Mouse (Mus musculus): ENCODE data around the gene Adamts6. TPM values are rescaled to one million over a fixed set of nuclear protein-coding genes. Genes with fewer than 3 reads are reported as not detected.

Adamts6 gene
- polyA plus RNA-seq, 1 experiment: not detected

DNA sequence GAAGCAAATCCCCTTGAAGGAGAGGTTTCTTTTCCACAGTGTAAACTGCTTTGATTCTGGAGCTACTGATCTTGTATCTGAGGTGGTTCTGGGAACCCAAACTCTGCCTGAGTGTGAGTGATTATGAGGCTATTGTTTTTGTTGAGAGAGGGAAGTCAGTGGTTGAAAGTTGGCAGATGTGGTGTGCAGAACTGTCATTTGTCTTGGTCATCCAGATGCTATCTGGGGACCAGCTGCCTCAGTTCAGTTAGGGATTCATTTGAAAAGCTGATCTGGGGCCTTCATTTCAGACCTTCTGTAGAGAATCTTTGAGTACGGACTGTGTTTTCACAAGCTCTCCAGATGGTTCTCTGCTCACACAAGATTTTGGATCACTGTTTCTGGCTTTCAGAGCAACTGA, 159.3 kb downstream of the Adamts6 start:
- 91% methylated on average over 1 of the region's 1 CpGs for WGBS
- Histone ChIP-seq H3K27ac (ENCODE audit: insufficient read depth, low read depth, low read length) (no peak overlapping the region), H3K4me1 (ENCODE audit: control insufficient read depth, insufficient read depth, low read length) (no peaks in the 10 kb centered on the region), H3K4me3 (ENCODE audit: insufficient read depth, low read depth, low read length) (no peak overlapping the region)
- no peak for TF ChIP-seq POLR2A (IDR thresholded peaks at IDR 0.05; ENCODE audit: insufficient read depth, low read depth, low read length)

DNA sequence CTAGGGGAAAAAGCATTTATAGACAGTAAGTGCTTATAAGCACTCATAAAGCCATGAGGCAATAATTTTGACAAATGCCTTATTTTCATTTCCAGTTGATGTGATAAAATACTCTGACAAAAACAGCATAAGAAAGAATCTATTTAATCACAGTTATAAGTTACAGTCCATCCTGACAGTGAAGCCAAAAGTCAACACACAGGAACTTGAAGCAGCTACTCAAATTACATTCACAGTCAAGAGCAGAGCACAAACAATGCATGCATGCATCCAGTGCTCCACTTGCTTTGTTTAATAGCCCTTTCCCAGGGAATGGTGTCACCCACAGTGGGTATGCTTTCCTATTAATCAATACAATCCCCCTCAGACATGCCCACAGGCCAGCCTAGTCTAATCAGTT, 159.8 kb downstream of the Adamts6 start:
- no peak for TF ChIP-seq POLR2A (IDR thresholded peaks at IDR 0.05; ENCODE audit: insufficient read depth, low read depth, low read length)
- no peak for TF ChIP-seq CTCF (IDR thresholded peaks at IDR 0.05; ENCODE audit: insufficient read depth, low read depth, low read length)
- Histone ChIP-seq H3K4me3 (ENCODE audit: insufficient read depth, low read depth, low read length) (no peak overlapping the region), H3K27ac (ENCODE audit: insufficient read depth, low read depth, low read length) (no peak overlapping the region), H3K4me1 (ENCODE audit: control insufficient read depth, insufficient read depth, low read length) (no peaks in the 10 kb centered on the region)

DNA sequence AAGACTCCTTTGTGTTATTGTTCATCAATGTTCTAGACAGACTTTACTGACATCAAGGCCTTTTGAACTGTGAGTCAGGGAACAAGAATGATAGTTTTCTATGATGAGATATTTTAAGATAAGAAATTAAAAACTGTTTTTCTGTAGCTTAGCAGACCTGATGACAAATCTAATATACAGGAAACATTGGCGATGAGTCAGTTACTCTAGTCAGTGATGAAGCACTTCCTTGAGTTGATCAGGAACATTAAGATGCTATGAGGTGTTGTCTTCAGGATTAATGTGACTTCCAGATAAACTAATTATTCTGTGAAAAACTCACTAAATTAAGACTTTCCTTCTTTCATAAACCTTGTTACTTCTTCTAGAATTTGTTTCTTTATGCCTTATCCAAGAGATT, 160.7 kb downstream of the Adamts6 start:
- WGBS: 100% methylated on average over 1 of the region's 1 CpGs
- H3K4me3 ChIP-seq (ENCODE audit: insufficient read depth, low read depth, low read length): no peak overlapping the region
- no peak for TF ChIP-seq POLR2A (IDR thresholded peaks at IDR 0.05; ENCODE audit: insufficient read depth, low read depth, low read length)

DNA sequence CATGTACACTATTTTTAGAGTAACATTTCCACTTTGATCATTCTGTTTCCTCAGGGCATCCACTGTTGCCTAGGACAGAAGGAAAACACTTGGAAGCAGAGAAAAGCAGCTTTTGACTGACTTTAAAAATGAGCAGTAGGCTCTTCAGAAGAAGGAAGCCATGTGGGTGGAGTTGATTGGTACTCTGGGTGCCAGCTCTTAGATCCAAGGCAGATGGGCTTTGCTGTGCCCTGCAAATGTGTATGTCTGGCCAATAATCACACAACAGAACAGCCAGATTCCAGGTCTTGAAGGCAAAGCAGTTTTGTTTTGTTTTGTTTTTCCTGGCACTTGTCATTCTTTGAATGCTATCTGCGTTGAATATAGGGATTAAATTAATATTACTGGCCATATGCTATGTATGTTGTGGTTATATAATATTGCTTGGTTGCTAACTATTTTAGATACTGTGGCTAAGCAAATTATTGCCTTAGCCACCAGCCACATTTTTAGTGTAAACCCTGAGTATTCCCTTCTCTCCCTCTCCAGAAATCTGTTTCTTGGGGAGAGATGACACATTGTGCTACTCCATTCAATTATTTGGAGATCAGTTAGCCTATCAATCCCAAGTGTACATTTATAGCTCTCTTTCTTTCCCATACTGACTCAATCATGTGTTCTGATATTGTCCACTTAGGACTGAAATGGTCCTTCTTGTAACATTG, 165.8 kb downstream of the Adamts6 start:
- Histone ChIP-seq H3K4me3 (ENCODE audit: insufficient read depth, low read depth, low read length) (no peak overlapping the region), H3K4me1 (ENCODE audit: control insufficient read depth, insufficient read depth, low read length) (no peaks in the 10 kb centered on the region), H3K27ac (ENCODE audit: insufficient read depth, low read depth, low read length) (no peak overlapping the region)
- TF ChIP-seq POLR2A (IDR thresholded peaks at IDR 0.05; ENCODE audit: insufficient read depth, low read depth, low read length): no peak
- no peak for TF ChIP-seq CTCF (IDR thresholded peaks at IDR 0.05; ENCODE audit: insufficient read depth, low read depth, low read length)
- WGBS: 53% methylated on average over 1 of the region's 1 CpGs

More for the DNA sequence above, 160.7 kb downstream of the Adamts6 start:
- Histone ChIP-seq H3K27ac (ENCODE audit: insufficient read depth, low read depth, low read length) (no peak overlapping the region), H3K4me1 (ENCODE audit: control insufficient read depth, insufficient read depth, low read length) (no peaks in the 10 kb centered on the region)

DNA sequence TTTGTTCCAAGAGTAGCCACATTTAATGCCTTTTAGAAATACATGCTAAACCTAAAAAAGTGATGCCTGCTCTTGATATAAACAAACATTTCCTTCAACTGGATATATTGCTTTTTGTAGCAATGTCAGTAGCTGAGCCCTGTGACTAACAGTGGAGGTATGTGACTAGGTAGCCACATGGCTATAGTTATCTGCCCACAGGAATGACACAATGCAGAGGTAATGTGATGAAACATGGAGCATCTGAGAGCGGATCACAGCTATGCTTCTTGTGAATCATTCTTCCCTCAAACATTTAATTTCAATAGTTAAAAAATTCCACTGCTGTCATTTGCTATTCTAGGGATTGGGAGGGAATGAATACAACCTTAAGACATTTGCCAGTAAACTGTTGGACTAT, 172.7 kb downstream of the Adamts6 start:
- H3K27ac ChIP-seq (ENCODE audit: insufficient read depth, low read depth, low read length): no peak overlapping the region
- 94% methylated on average over 1 of the region's 1 CpGs for WGBS
- no peak overlapping the region for H3K4me3 ChIP-seq (ENCODE audit: insufficient read depth, low read depth, low read length)
- no peaks in the 10 kb centered on the region for H3K4me1 ChIP-seq (ENCODE audit: control insufficient read depth, insufficient read depth, low read length)
- TF ChIP-seq POLR2A (IDR thresholded peaks at IDR 0.05; ENCODE audit: insufficient read depth, low read depth, low read length) (no peak), CTCF (IDR thresholded peaks at IDR 0.05; ENCODE audit: insufficient read depth, low read depth, low read length) (no peak)

DNA sequence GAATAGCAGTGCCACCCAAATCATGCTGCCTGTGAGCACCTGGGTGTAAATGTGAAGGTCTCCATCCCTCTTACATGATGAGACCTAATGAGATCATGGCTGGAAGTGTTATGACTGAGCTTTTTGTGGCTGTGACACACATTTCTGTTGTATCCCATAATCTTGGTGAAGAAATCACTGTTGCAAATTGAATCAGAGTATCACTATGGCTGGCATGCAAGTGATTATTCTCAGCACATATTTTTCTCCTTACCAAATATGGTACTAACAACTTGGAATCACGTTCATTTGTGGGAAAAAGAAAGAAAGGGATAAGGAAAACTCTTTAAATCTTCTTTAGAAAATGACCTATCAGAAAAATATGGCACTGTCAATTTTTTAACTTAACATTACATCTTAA, 180.4 kb downstream of the Adamts6 start:
- WGBS: 78% methylated on average over 1 of the region's 1 CpGs
- TF ChIP-seq POLR2A (IDR thresholded peaks at IDR 0.05; ENCODE audit: insufficient read depth, low read depth, low read length) (no peak), CTCF (IDR thresholded peaks at IDR 0.05; ENCODE audit: insufficient read depth, low read depth, low read length) (no peak)
- no peaks in the 10 kb centered on the region for H3K4me1 ChIP-seq (ENCODE audit: control insufficient read depth, insufficient read depth, low read length)
- H3K27ac ChIP-seq (ENCODE audit: insufficient read depth, low read depth, low read length): no peak overlapping the region
- no peak overlapping the region for H3K4me3 ChIP-seq (ENCODE audit: insufficient read depth, low read depth, low read length)

DNA sequence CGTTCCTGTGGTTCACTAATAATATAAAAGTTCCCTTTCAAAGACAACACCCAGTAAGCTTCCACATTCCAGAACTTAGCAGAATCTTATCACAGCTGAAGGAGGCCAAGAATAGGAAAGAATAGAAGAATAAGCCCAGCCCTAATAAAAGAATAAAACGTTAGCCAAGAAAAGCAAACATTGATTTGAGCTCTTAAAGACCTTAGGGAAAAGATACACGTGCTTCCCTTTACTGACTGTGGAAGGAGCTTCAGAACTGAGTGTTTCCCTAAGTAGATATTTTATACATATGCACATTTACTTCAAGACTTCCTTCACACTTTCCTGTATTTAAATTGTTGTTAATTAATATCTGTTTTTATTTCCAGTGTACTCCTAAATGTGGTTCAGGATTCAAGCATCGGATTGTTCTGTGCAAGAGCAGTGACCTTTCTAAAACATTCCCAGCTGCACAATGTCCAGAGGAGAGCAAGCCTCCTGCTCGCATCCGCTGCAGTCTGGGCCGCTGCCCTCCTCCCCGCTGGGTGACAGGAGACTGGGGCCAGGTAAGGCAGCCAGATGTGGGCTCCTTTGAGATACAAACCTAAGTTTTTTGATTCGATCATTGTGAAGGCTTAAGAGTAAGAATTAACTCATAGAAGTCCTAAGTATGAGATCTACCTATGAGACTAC, 188.8 kb downstream of the Adamts6 start:
- WGBS: 73% methylated on average over 9 of the region's 9 CpGs
- H3K27ac ChIP-seq (ENCODE audit: insufficient read depth, low read depth, low read length): no peak overlapping the region
- H3K4me3 ChIP-seq (ENCODE audit: insufficient read depth, low read depth, low read length): no peak overlapping the region
- no peak for TF ChIP-seq POLR2A (IDR thresholded peaks at IDR 0.05; ENCODE audit: insufficient read depth, low read depth, low read length)
- TF ChIP-seq CTCF (IDR thresholded peaks at IDR 0.05; ENCODE audit: insufficient read depth, low read depth, low read length): no peak
- no peaks in the 10 kb centered on the region; the same call in 1 of the 2 replicates for H3K4me1 ChIP-seq (ENCODE audit: control insufficient read depth, insufficient read depth, low read length)

DNA sequence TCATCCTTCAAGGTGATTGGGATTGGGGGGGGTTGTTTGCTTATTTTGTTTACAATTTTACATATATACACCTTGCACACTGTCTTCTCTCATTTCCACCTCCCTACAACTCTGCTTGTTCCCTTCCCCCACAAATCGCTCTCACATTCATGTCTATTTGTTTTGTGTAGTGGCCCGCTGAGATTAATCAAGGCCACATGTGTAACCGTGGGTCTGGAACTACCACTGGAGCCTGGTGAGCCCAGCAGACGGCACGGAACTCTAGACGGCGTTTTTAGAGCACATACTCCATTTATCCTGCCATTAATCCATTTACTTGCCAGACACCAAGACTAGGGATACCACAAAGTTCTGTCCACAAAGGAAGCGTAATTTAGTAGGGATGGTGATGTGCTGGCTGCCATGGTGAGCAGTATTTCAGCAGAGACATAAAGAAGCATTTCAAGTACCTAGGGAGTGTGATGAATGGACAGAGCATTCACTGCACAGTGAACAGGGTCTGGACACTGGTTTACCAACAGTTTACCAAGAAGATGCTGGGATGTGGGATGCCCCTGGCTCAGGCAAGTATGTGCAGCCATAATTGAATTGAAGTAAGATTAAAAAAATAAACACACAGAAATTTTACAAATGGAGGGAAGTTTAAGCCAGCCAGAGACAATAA, 194.9 kb downstream of the Adamts6 start:
- no peak overlapping the region for H3K27ac ChIP-seq (ENCODE audit: insufficient read depth, low read depth, low read length)
- H3K4me1 ChIP-seq (ENCODE audit: control insufficient read depth, insufficient read depth, low read length): peaks cover 3% of the 10 kb centered on the region; the same call in 1 of the 2 replicates
- no peak overlapping the region for H3K4me3 ChIP-seq (ENCODE audit: insufficient read depth, low read depth, low read length)
- no peak for TF ChIP-seq CTCF (IDR thresholded peaks at IDR 0.05; ENCODE audit: insufficient read depth, low read depth, low read length)
- no peak for TF ChIP-seq POLR2A (IDR thresholded peaks at IDR 0.05; ENCODE audit: insufficient read depth, low read depth, low read length)
- 85% methylated on average over 8 of the region's 8 CpGs for WGBS

DNA sequence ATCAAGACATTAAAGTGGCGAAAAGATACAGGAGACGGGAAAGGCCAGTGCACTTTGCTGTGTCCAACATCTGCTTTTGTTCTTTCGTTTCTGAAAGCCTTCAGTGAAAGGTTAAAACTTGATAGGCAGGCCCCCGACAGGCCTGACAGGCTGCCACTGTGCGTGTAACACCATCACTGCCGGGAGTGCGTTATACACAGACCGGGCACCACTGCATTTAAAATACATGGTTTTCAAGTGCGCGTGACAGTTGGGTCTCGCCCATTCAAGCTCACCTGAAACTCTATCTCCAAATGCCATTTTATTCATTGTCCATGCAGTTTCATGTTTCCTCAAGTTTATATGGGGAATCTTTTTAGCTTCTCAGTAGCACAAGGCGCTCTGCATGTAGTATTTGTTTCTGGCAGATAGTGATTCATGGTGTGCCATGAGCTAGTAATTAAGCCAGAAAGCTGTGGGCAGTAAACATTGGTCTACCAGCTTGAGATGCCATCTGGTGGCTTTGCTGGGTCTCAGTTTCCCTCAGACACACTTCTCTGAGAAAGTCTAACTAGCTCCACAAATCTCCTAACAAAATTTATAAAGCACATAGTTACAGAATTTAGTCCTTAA, 195.6 kb downstream of the Adamts6 start:
- Histone ChIP-seq H3K27ac (ENCODE audit: insufficient read depth, low read depth, low read length) (no peak overlapping the region), H3K4me3 (ENCODE audit: insufficient read depth, low read depth, low read length) (no peak overlapping the region), H3K4me1 (ENCODE audit: control insufficient read depth, insufficient read depth, low read length) (peaks cover 3% of the 10 kb centered on the region; the same call in 1 of the 2 replicates)
- WGBS: 86% methylated on average over 12 of the region's 12 CpGs
- TF ChIP-seq POLR2A (IDR thresholded peaks at IDR 0.05; ENCODE audit: insufficient read depth, low read depth, low read length) (no peak), CTCF (IDR thresholded peaks at IDR 0.05; ENCODE audit: insufficient read depth, low read depth, low read length) (no peak)
